Mouse (Mus musculus) cerebellum, postnatal 14 days (tissue): ENCODE results near the gene Acox3.

Experiments
- DNase-seq, 2 experiments: peaks; one replicate each; pipeline ENCODE4 v3.0.0; 2021; ENCODE audit warnings: mixed read lengths in 2 of 2

The Acox3 gene

GRCm38 (mm10) chr5:35612722-35613121 lies 29.9 kb downstream of the Acox3 start:
- no peak for DNase-seq

GRCm38 (mm10) chr5:35616943-35617342 lies 34.1 kb downstream of the Acox3 start:
- DNase-seq: no peak

- DNase-seq: no peak
Observed at GRCm38 (mm10) chr5:35621114-35621513, 38.3 kb downstream of the Acox3 start.

GRCm38 (mm10) chr5:35623831-35624230 lies 41.0 kb downstream of the Acox3 start:
- DNase-seq: no peak

- DNase-seq: no peak
Observed at GRCm38 (mm10) chr5:35624751-35625239, 42.0 kb downstream of the Acox3 start.

- DNase-seq: no peak
Observed at GRCm38 (mm10) chr5:35626408-35626807, 43.6 kb downstream of the Acox3 start.

- DNase-seq: no peak
Observed at GRCm38 (mm10) chr5:35627307-35627840, 44.5 kb downstream of the Acox3 start.

GRCm38 (mm10) chr5:35628685-35629084 lies 45.8 kb downstream of the Acox3 start:
- DNase-seq: peak; percentile 41 to 65

- DNase-seq: no peak
Observed at GRCm38 (mm10) chr5:35629333-35629732, 46.5 kb downstream of the Acox3 start.

GRCm38 (mm10) chr5:35630706-35631105 lies 47.9 kb downstream of the Acox3 start:
- DNase-seq: no peak

GRCm38 (mm10) chr5:35631224-35631623 lies 48.4 kb downstream of the Acox3 start:
- DNase-seq: no peak

- DNase-seq: no peak
Observed at GRCm38 (mm10) chr5:35631755-35632154, 48.9 kb downstream of the Acox3 start.

GRCm38 (mm10) chr5:35632841-35633240 lies 50.0 kb downstream of the Acox3 start:
- DNase-seq: no peak

GRCm38 (mm10) chr5:35636016-35636415 lies 53.2 kb downstream of the Acox3 start:
- no peak for DNase-seq

- DNase-seq: no peak
Observed at GRCm38 (mm10) chr5:35641961-35642584, 59.2 kb downstream of the Acox3 start.

- DNase-seq: no peak
Observed at GRCm38 (mm10) chr5:35643401-35644048, 60.7 kb downstream of the Acox3 start.

- DNase-seq: peak in 1 of 2 experiments; percentile 31
Observed at GRCm38 (mm10) chr5:35644082-35644481, 61.2 kb downstream of the Acox3 start.

- peak; percentile 52 to 58 for DNase-seq
Observed at GRCm38 (mm10) chr5:35645938-35646493, 63.2 kb downstream of the Acox3 start.

- DNase-seq: no peak
Observed at GRCm38 (mm10) chr5:35646927-35647326, 64.1 kb downstream of the Acox3 start.

GRCm38 (mm10) chr5:35647562-35647961 lies 64.7 kb downstream of the Acox3 start:
- no peak for DNase-seq

- DNase-seq: no peak
Observed at GRCm38 (mm10) chr5:35648230-35648629, 65.4 kb downstream of the Acox3 start.

GRCm38 (mm10) chr5:35652319-35652718 lies 69.5 kb downstream of the Acox3 start:
- DNase-seq: no peak

GRCm38 (mm10) chr5:35652872-35653271 lies 70.0 kb downstream of the Acox3 start:
- DNase-seq: no peak
